Mouse (Mus musculus): Measurements from ENCODE around the gene Celf6. TPM values are rescaled to one million over a fixed set of nuclear protein-coding genes. Genes with fewer than 3 reads are reported as not detected.

The Celf6 gene
- total and polyA plus RNA-seq, 3 experiments: not detected

- dilution Hi-C loops (cut with MboI; ENCODE audit: extremely low pct_ligation_motif_present, extremely low pct_unique_long_range_greater_than_20kb, low sequenced_read_pairs): no loop called here
These were observed 46.1 kb upstream of the Celf6 start for GRCm38 (mm10) chr9:59531645-59532044.

GRCm38 (mm10) chr9:59533422-59533821 is 44.3 kb upstream of the Celf6 start:
- Histone ChIP-seq H3K27me3 (replicated peaks) (no peaks in the 10 kb centered on the region), H3K79me2 (replicated peaks; ENCODE audit: control insufficient read depth, extremely low read depth, insufficient read depth, poor library complexity, severe bottlenecking) (no peaks in the 10 kb centered on the region), H3K4me1 (ENCODE audit: control insufficient read depth in 1 of 2, insufficient read depth in 2 of 2) (peaks cover 10 to 43% of the 10 kb centered on the region in 2 experiments), H3K4me3 (replicated peaks in 1 of 3; ENCODE audit: low read depth in 2 of 3, low read length in 2 of 3, poor library complexity in 1 of 3) (no peak overlapping the region), H3K27ac (ENCODE audit: insufficient read depth, low read depth) (no peak overlapping the region), H3K36me3 (replicated peaks in 1 of 2; ENCODE audit: control insufficient read depth in 1 of 2, insufficient read depth in 1 of 2, low read length in 1 of 2) (no peaks in the 10 kb centered on the region), H3K4me2 (ENCODE audit: insufficient read depth, low read depth, poor library complexity, severe bottlenecking) (no peak overlapping the region), H3K9me3 (replicated peaks; ENCODE audit: low read length) (no peaks in the 10 kb centered on the region), H3K9ac (ENCODE audit: insufficient read depth, low read depth) (no peak overlapping the region)
- no peak for TF ChIP-seq SMC3 (IDR thresholded peaks at IDR 0.05; ENCODE audit: low read depth, low read length)
- no peak for TF ChIP-seq GABPA (IDR thresholded peaks at IDR 0.05; ENCODE audit: insufficient replicate concordance, low read depth, low read length)
- no peak for TF ChIP-seq CTCF (conservative IDR thresholded peaks at IDR 0.05 in 1 of 2, IDR thresholded peaks at IDR 0.05 in 1 of 2; ENCODE audit: low read depth in 2 of 2, low read length in 2 of 2)
- no peak for TF ChIP-seq NELFE (IDR thresholded peaks at IDR 0.05; ENCODE audit: low read depth, low read length)
- no peak for TF ChIP-seq MAX (IDR thresholded peaks at IDR 0.05; ENCODE audit: low read length)
- no peak for TF ChIP-seq POLR2A (IDR thresholded peaks at IDR 0.05; ENCODE audit: low read depth, low read length)
- TF ChIP-seq UBTF (IDR thresholded peaks at IDR 0.05; ENCODE audit: low read depth, low read length): no peak
- TF ChIP-seq ETS1 (conservative IDR thresholded peaks at IDR 0.05; ENCODE audit: low read depth, low read length): no peak
- TF ChIP-seq IRF4 (IDR thresholded peaks at IDR 0.05; ENCODE audit: low read depth, low read length): peak; percentile 61; the same call in 1 of the 2 replicates
- TF ChIP-seq TBP (conservative IDR thresholded peaks at IDR 0.05; ENCODE audit: low read depth, low read length): no peak
- no peak for TF ChIP-seq TCF12 (IDR thresholded peaks at IDR 0.05; ENCODE audit: low read depth, low read length)
- no peak for TF ChIP-seq NRF1 (IDR thresholded peaks at IDR 0.05; ENCODE audit: low read depth, low read length)
- TF ChIP-seq MXI1 (IDR thresholded peaks at IDR 0.05; ENCODE audit: low read depth, low read length): no peak
- TF ChIP-seq ZC3H11A (IDR thresholded peaks at IDR 0.05; ENCODE audit: low read depth, low read length): no peak
- TF ChIP-seq MAFK (IDR thresholded peaks at IDR 0.05; ENCODE audit: insufficient replicate concordance, low read length): no peak
- no peak for TF ChIP-seq USF1 (IDR thresholded peaks at IDR 0.05; ENCODE audit: low read depth, low read length)
- 0 out of 2 replicates have a peak, but pooled peaks have one; percentile 60 for TF ChIP-seq JUND (conservative IDR thresholded peaks at IDR 0.05; ENCODE audit: low read depth, low read length)
- peak; percentile 43; the same call in 1 of the 2 replicates for TF ChIP-seq JUN (IDR thresholded peaks at IDR 0.05; ENCODE audit: insufficient read depth, low read depth, low read length)
- TF ChIP-seq E2F4 (IDR thresholded peaks at IDR 0.05; ENCODE audit: insufficient replicate concordance, low read depth, low read length): no peak
- no peak for TF ChIP-seq ZNF384 (IDR thresholded peaks at IDR 0.05; ENCODE audit: low read depth, low read length)
- DNase-seq (ENCODE audit: extremely low read depth): no peak
- in situ Hi-C loops (cut with MboI; ENCODE audit: low pct_ligation_motif_present, low pct_unique_long_range_greater_than_20kb, low sequenced_read_pairs) (no loop called here), dilution Hi-C loops (cut with MboI; ENCODE audit: extremely low pct_ligation_motif_present, extremely low pct_unique_long_range_greater_than_20kb, low sequenced_read_pairs) (no loop called here)

More at GRCm38 (mm10) chr9:59531645-59532044, 46.1 kb upstream of the Celf6 start:
- DNase-seq (ENCODE audit: extremely low read depth): no peak
- no peaks in the 10 kb centered on the region for H3K36me3 ChIP-seq (replicated peaks in 1 of 2; ENCODE audit: control insufficient read depth in 1 of 2, insufficient read depth in 1 of 2, low read length in 1 of 2)
- H3K9ac ChIP-seq (ENCODE audit: insufficient read depth, low read depth): no peak overlapping the region
- H3K9me3 ChIP-seq (replicated peaks; ENCODE audit: low read length): no peaks in the 10 kb centered on the region
- H3K4me1 ChIP-seq (ENCODE audit: control insufficient read depth in 1 of 2, insufficient read depth in 2 of 2): peaks cover 5 to 36% of the 10 kb centered on the region in 2 experiments; a peak in 3 of 4 replicates
- H3K4me2 ChIP-seq (ENCODE audit: insufficient read depth, low read depth, poor library complexity, severe bottlenecking): no peak overlapping the region
- H3K79me2 ChIP-seq (replicated peaks; ENCODE audit: control insufficient read depth, extremely low read depth, insufficient read depth, poor library complexity, severe bottlenecking): no peaks in the 10 kb centered on the region
- no peaks in the 10 kb centered on the region for H3K27me3 ChIP-seq (replicated peaks)
- no peak overlapping the region for H3K27ac ChIP-seq (ENCODE audit: insufficient read depth, low read depth)
- in situ Hi-C loops (cut with MboI; ENCODE audit: low pct_ligation_motif_present, low pct_unique_long_range_greater_than_20kb, low sequenced_read_pairs): no loop called here
- H3K4me3 ChIP-seq (replicated peaks in 1 of 3; ENCODE audit: low read depth in 2 of 3, low read length in 2 of 3, poor library complexity in 1 of 3): no peak overlapping the region
- no peak for TF ChIP-seq BHLHE40 (IDR thresholded peaks at IDR 0.05; ENCODE audit: low read depth, low read length)
- TF ChIP-seq GABPA (IDR thresholded peaks at IDR 0.05; ENCODE audit: insufficient replicate concordance, low read depth, low read length): no peak
- TF ChIP-seq RAD21 (IDR thresholded peaks at IDR 0.05; ENCODE audit: low read depth, low read length): no peak
- TF ChIP-seq USF2 (conservative IDR thresholded peaks at IDR 0.05; ENCODE audit: low read depth, low read length): no peak
- no peak for TF ChIP-seq POLR2AphosphoS2 (IDR thresholded peaks at IDR 0.05; ENCODE audit: low read depth, low read length)
- TF ChIP-seq ZKSCAN1 (IDR thresholded peaks at IDR 0.05; ENCODE audit: borderline replicate concordance, low read depth, low read length): no peak
- TF ChIP-seq SMC3 (IDR thresholded peaks at IDR 0.05; ENCODE audit: low read depth, low read length): no peak
- no peak for TF ChIP-seq ELF1 (IDR thresholded peaks at IDR 0.05; ENCODE audit: low read depth, low read length)
- no peak for TF ChIP-seq SIN3A (IDR thresholded peaks at IDR 0.05; ENCODE audit: low read length)
- no peak for TF ChIP-seq ETS1 (conservative IDR thresholded peaks at IDR 0.05; ENCODE audit: low read depth, low read length)
- no peak for TF ChIP-seq KAT2A (IDR thresholded peaks at IDR 0.05; ENCODE audit: insufficient replicate concordance, low read length)
- no peak for TF ChIP-seq EP300 (IDR thresholded peaks at IDR 0.05; ENCODE audit: low read length)

Data from CH12.LX (cell line).